Mouse (Mus musculus): ENCODE data around the gene Tmem26. TPM values are rescaled to one million over a fixed set of nuclear protein-coding genes. Genes with fewer than 3 reads are reported as not detected.
A peak's percentile ranks its signal among the peaks of the same experiment; 100 is the strongest.

Gene Tmem26
- polyA plus RNA-seq (2012; rRNA removed), result 0.88 and 1.6 TPM in 2 replicates

DNA sequence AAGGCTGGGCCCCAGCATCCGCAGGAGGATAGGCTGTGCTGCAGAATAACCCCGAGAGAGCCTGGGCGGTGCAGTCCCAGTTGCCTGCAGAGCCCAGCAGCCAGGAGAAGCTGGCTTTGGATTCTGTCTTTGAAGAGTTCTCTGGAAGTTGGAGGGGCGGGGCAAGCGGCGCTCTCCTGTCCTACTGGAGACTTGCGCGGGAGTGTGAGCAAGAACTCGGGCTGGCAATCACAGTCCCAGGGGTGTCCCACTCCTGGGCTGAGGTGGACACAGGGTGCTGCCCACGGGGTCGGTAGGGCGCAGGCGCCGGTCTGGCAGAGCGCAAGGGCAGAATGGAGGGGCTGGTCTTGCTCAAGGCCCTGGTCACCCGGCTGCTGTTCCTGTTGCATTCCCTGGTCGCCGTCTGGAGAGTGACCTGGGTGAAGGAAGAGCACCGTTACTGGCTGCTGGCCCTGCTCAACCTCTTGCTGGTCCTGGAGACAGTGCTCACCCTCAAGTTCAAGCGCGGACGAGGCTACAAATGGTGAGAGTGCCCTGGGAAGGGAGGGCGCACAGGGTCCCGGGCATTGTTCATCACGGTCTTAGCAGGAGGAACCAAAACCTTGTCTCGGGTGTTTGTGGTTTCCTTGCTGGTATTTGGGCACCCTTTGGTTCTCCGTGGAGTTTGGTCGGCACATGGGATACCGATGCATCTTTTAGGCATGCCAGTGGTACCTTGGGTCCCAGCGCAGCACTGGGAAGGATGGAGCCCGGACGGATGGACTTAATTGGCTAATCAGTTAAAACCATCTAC, at the start of gene Tmem26:
TSS of gene Tmem26 (plus strand) at position 79 of the 793 bp plus-strand sequence.
- no peak for TF ChIP-seq CTCF (IDR thresholded peaks at IDR 0.05; ENCODE audit: insufficient read depth, low read length)
- TF ChIP-seq POLR2A (IDR thresholded peaks at IDR 0.05; ENCODE audit: borderline replicate concordance, extremely low read depth, low read depth, low read length), result no peak
- Histone ChIP-seq H3K4me1 (ENCODE audit: control insufficient read depth, insufficient read depth, low read length) (no peaks in the 10 kb centered on the region; the same call in 1 of the 2 replicates), H3K4me3 (replicated peaks; ENCODE audit: extremely low read depth, low read depth, low read length) (peak within 1 kb of the TSS; percentile 68)
- 2% methylated on average over 32 of the region's 32 CpGs for WGBS
- peak; percentile 16 for DNase-seq

DNA sequence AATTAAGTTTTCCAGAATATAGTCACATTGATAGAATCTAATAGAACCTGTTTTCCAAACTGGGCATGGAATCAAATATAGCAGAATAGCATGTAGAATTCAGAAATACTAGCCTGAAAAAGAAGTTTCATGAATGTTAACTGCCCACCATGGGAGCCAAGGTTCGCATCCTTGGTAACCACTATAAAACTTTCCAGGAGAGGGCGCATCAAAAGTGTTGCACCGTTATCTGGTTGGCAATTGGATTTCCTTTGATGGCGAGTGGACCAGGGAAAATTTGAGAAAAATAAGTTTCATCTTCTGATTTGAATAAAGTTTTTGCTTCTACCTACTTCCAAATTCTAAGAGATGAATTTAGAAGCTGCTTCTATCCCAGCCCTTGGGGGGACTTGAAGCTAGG, 44.8 kb upstream of the Tmem26 start:
- Histone ChIP-seq H3K4me3 (replicated peaks; ENCODE audit: extremely low read depth, low read depth, low read length) (no peak overlapping the region), H3K4me1 (ENCODE audit: control insufficient read depth, insufficient read depth, low read length) (no peaks in the 10 kb centered on the region)
- TF ChIP-seq POLR2A (IDR thresholded peaks at IDR 0.05; ENCODE audit: borderline replicate concordance, extremely low read depth, low read depth, low read length) (no peak), CTCF (IDR thresholded peaks at IDR 0.05; ENCODE audit: insufficient read depth, low read length) (no peak)
- WGBS, result 74% methylated on average over 4 of the region's 4 CpGs
- DNase-seq, result no peak

DNA sequence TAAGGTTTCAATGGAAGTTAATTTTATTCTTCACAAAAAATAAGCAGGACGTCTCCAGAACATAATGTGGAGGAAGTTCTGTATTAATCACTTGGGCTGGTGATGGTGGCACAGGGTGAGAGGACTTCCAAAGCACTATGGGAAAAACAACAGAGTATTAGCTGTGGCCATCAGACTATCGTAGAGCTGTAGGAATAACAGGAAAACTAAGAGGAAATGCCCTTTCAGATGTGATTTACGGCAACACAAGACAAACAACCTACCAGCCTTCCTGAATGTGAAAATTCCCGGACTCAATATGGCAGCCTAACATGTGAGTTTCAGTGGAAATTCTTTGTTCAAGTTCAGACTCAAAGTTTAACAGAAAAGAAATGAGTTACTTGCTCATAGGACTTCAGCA, 42.2 kb upstream of the Tmem26 start:
- no peak overlapping the region for H3K4me3 ChIP-seq (replicated peaks; ENCODE audit: extremely low read depth, low read depth, low read length)
- no peak for TF ChIP-seq CTCF (IDR thresholded peaks at IDR 0.05; ENCODE audit: insufficient read depth, low read length)
- TF ChIP-seq POLR2A (IDR thresholded peaks at IDR 0.05; ENCODE audit: borderline replicate concordance, extremely low read depth, low read depth, low read length), result no peak
- no peaks in the 10 kb centered on the region for H3K4me1 ChIP-seq (ENCODE audit: control insufficient read depth, insufficient read depth, low read length)
- no peak for DNase-seq
- WGBS, result 58% methylated on average over 4 of the region's 4 CpGs

DNA sequence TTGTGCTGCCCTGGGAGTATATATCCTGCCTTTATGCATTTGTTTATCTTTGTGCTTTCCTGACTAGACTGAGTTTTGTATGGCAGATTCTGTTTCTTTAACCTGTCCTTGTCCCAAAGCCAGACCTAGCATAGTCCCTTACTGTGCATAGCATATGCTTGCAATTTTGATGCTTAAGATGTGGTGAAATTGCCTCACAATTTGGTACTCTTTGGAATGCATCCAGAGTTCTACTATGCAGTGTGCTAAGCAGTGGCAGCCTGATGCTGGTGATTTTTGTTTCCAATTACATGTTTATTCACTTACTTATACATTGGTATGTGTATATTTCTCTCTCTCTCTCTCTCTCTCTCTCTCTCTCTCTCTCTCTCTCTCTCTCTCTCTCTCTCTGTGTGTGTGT, 37.9 kb upstream of the Tmem26 start:
- TF ChIP-seq CTCF (IDR thresholded peaks at IDR 0.05; ENCODE audit: insufficient read depth, low read length) (no peak), POLR2A (IDR thresholded peaks at IDR 0.05; ENCODE audit: borderline replicate concordance, extremely low read depth, low read depth, low read length) (no peak)
- H3K4me3 ChIP-seq (replicated peaks; ENCODE audit: extremely low read depth, low read depth, low read length), result no peak overlapping the region
- no peaks in the 10 kb centered on the region for H3K4me1 ChIP-seq (ENCODE audit: control insufficient read depth, insufficient read depth, low read length)
- DNase-seq, result no peak

DNA sequence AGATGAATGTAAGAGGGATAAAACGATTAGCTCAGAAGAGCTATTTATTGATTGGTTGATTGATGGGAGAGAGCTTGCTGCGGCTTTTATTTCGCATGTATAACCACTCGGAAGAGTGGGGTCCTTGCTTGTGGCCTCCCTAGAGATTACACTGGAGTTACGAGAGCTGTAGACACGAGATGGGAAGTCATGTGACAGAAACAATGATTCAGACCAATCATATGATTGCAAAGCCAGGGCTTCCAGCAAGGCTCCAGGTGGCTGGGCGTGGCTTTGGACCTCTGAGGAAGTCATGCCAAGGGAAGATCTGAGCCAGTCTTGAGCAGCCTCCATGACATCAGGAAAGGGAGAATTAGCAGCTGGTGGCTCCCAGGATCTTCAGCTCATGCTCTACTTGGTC, 32.3 kb upstream of the Tmem26 start:
- no peak overlapping the region for H3K4me3 ChIP-seq (replicated peaks; ENCODE audit: extremely low read depth, low read depth, low read length)
- 84% methylated on average over 7 of the region's 7 CpGs for WGBS
- no peaks in the 10 kb centered on the region for H3K4me1 ChIP-seq (ENCODE audit: control insufficient read depth, insufficient read depth, low read length)
- no peak for DNase-seq
- no peak for TF ChIP-seq POLR2A (IDR thresholded peaks at IDR 0.05; ENCODE audit: borderline replicate concordance, extremely low read depth, low read depth, low read length)

DNA sequence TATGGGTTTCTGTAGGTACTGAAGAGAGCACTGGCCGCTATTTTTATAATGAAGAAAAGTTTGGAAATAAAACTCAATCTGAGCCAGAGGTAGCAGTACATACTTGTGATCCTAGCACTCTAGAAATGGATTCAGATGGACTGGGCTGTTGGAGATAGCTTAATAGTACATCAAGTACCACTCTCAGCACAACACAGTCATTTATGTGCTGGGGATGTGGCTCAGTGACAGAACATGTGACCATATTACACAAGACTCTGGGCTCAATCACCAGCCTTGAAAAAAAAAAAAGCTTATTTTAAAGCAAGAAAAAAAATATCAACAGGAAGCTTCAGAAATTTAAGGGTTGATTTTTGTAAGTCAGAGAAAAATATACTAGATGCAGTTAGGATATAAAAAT, 31.0 kb upstream of the Tmem26 start:
- Histone ChIP-seq H3K4me1 (ENCODE audit: control insufficient read depth, insufficient read depth, low read length) (no peaks in the 10 kb centered on the region), H3K4me3 (replicated peaks; ENCODE audit: extremely low read depth, low read depth, low read length) (no peak overlapping the region)
- WGBS, result 87% methylated on average over 1 of the region's 1 CpGs
- DNase-seq, result no peak
- TF ChIP-seq CTCF (IDR thresholded peaks at IDR 0.05; ENCODE audit: insufficient read depth, low read length) (no peak), POLR2A (IDR thresholded peaks at IDR 0.05; ENCODE audit: borderline replicate concordance, extremely low read depth, low read depth, low read length) (no peak)

DNA sequence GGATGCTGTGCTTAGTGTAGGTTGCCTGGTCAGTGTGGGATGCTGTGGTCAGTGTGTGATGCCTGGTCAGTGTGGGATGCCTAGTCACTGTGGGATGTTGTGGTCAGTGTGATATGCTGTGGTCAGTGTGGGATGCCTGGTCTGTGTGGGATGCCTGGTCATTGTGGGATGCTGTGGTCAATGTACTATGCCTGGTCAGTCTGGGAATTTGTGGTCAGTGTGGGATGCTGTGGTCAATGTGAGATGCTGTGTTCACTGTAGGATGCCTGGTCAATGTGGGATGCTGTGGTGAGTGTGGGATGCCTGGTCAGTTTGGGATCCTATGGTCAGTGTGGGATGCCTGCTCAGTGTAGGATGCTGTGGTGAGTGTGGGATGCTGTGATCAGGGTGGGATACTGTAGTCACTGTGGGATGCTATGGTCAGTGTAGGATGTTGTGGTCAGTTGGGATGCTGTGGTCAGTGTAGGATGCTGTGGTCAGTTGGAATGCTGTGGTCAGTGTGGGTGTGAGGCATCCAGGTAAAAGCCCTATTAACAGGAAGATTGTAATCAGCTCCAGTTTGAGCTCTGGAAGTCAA, 27.6 kb upstream of the Tmem26 start:
- DNase-seq, result no peak
- Histone ChIP-seq H3K4me3 (replicated peaks; ENCODE audit: extremely low read depth, low read depth, low read length) (no peak overlapping the region), H3K4me1 (ENCODE audit: control insufficient read depth, insufficient read depth, low read length) (no peaks in the 10 kb centered on the region)
- no peak for TF ChIP-seq CTCF (IDR thresholded peaks at IDR 0.05; ENCODE audit: insufficient read depth, low read length)
- no peak for TF ChIP-seq POLR2A (IDR thresholded peaks at IDR 0.05; ENCODE audit: borderline replicate concordance, extremely low read depth, low read depth, low read length)

DNA sequence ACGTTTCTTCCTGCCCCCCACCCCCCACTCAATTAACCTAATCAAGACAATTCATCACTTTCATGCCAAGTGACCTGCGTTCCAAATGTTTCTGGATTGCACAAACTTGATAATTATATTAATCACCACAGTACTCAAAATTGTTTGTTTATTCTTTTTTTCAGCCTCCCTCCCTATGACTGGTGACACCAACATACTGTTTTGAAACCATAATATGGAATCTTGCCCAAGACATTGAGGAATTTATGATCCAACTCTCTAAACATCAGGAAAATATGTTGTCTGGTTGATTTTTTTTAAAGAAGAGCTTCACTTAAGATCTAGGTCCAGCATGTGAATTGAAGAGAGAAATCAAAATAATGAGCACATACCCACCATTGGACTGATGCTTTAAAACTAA, 19.2 kb upstream of the Tmem26 start:
- Histone ChIP-seq H3K4me3 (replicated peaks; ENCODE audit: extremely low read depth, low read depth, low read length) (no peak overlapping the region), H3K4me1 (ENCODE audit: control insufficient read depth, insufficient read depth, low read length) (no peaks in the 10 kb centered on the region)
- no peak for DNase-seq
- TF ChIP-seq POLR2A (IDR thresholded peaks at IDR 0.05; ENCODE audit: borderline replicate concordance, extremely low read depth, low read depth, low read length) (no peak), CTCF (IDR thresholded peaks at IDR 0.05; ENCODE audit: insufficient read depth, low read length) (no peak)
- 57% methylated on average over 2 of the region's 2 CpGs for WGBS

DNA sequence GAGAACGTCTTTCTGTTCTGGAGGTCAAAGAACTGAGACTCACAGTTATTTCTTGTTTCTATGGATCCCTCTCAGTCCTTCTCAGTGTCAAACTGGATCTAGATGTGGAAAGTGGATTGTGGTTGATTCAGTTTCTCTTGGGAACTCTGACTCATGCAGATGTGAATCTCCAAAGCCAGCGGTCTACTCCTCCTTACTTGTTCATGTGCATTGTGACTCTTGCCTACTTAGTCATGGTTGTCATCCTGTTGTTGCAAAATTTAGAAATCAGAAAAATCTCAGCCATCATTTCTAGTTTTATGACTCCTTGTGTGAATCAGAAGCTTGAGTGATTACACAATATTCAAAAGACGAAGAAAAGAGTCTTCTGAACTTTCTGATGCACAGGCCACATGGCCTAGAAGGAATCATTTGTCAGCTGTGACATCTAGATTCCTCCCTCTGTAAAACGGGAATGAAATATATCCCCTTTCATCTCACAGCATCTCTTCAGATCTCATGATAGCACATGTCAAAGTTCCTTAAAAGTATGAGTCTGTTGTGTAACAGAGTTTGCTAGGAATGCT, 17.9 kb upstream of the Tmem26 start:
- 72% methylated on average over 4 of the region's 4 CpGs for WGBS
- TF ChIP-seq CTCF (IDR thresholded peaks at IDR 0.05; ENCODE audit: insufficient read depth, low read length) (no peak), POLR2A (IDR thresholded peaks at IDR 0.05; ENCODE audit: borderline replicate concordance, extremely low read depth, low read depth, low read length) (no peak)
- no peak overlapping the region for H3K4me3 ChIP-seq (replicated peaks; ENCODE audit: extremely low read depth, low read depth, low read length)
- H3K4me1 ChIP-seq (ENCODE audit: control insufficient read depth, insufficient read depth, low read length), result no peaks in the 10 kb centered on the region
- no peak for DNase-seq

Data from lung, adult 2 months (tissue).